Mouse (Mus musculus) left cerebral cortex, adult 2 months (tissue): ENCODE results near the gene Klk1b16. TPM values are rescaled to one million over a fixed set of nuclear protein-coding genes. Genes with fewer than 3 reads are reported as not detected.
"Not testable (repeated sequence)": the region's sequence is repeated elsewhere in the genome, so short reads cannot be mapped to it uniquely, and the experiment has no call there.

Experiments used
- DNase-seq, 2 experiments: peaks; one replicate each; pipeline ENCODE4 v3.0.0; 2021 to 2022; ENCODE audit warnings: low spot score in 2 of 2, mixed read lengths in 1 of 2; ENCODE audit errors: extremely low spot score in 1 of 2
- H3K27ac ChIP-seq: fragments of 200-600 bp; 2 replicates; pipeline ENCODE4 v1.8.1; 2022
- H3K4me3 ChIP-seq: fragments of 200-600 bp; 2 replicates; pipeline ENCODE4 v1.8.1; 2022
- CTCF ChIP-seq: fragments of 200-600 bp; IDR thresholded peaks from 2 replicates; pipeline ENCODE4 v1.8.1; 2022; ENCODE audit warnings: antibody characterized with exemption, mild to moderate bottlenecking, moderate library complexity
- intact Hi-C: fragments of 180-260 bp; cut with DNase I; formaldehyde crosslinking; loops from one replicate; pipeline ENCODE4 v1.15.1; 2025
- long read RNA-seq, 2 experiments: library from polyadenylated mRNA; stranded (forward); transcript quantifications; one replicate each; pipeline ENCODE4 v2.0.0; 2021; ENCODE audit warnings: borderline mapping rate in 2 of 2
- total RNA-seq, 2 experiments: library from RNA; stranded (reverse); gene quantifications; 2 replicates each; pipeline ENCODE4 v1.2.3; 2021

Klk1b16 gene
- total RNA-seq, result not detected
- long read RNA-seq, experiment 1, result 0 reads
- long read RNA-seq, experiment 2, result 0 reads

- no peak for TF ChIP-seq CTCF
- intact Hi-C loops, result no loop called here
- H3K4me3 ChIP-seq, result no peak within 1 kb of the TSS
- no peak within 1 kb of the TSS for H3K27ac ChIP-seq
- no peak for DNase-seq
These were observed at the start of gene Klk1b16 for GRCm38 (mm10) chr7:44136467-44136866. Gene Klk1b16, plus strand, starts transcription at chr7:44136767.

DNA sequence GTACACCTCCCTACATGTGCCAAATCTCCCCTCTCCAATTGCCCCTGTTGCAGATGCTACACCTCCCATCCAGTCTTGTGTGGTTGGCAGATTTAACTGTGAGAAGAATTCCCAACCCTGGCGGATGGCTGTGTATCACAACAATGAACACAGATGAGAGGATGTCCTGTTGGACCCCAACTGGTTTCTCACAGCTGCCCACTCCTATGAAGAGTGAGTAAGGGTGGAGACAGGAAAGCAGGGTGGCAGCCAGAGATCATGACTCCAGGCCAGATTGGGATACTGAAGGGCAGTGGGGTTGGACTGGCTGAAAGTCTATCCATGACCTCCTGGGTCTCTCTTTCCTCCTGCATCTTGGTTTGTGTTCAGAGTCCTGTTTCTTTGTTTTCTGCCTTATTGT lies 40.5 kb upstream of the Klk1b16 start:
- intact Hi-C loops, result no loop called here
- Histone ChIP-seq H3K27ac (no peak overlapping the region), H3K4me3 (no peak overlapping the region)
- DNase-seq, result no peak
- TF ChIP-seq CTCF, result no peak

DNA sequence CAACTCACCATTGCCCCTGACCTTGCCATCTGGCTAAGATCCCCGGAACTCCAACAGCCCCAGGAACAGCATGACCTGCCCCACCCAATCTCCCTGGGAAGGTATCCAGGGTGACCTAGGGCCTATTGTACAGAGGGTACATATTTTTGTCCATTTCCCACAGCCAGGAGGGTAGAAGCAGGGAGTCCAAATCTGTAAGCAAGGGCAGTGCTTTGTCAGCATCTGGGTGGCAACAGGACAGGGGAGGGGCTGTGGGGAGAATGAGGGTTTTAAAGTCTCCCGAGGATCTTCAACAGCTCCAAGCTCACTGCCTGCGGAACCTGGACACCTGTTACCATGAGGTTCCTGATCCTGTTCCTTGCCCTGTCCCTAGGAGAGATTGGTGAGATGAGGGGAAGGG lies 34.5 kb upstream of the Klk1b16 start, which contains the start of gene Klk1b21:
Gene Klk1b21, plus strand, starts transcription at position 301 of the 400 bp plus-strand sequence.
- intact Hi-C loops, DNase-seq, H3K4me3 ChIP-seq, H3K27ac ChIP-seq: not testable (repeated sequence)

DNA sequence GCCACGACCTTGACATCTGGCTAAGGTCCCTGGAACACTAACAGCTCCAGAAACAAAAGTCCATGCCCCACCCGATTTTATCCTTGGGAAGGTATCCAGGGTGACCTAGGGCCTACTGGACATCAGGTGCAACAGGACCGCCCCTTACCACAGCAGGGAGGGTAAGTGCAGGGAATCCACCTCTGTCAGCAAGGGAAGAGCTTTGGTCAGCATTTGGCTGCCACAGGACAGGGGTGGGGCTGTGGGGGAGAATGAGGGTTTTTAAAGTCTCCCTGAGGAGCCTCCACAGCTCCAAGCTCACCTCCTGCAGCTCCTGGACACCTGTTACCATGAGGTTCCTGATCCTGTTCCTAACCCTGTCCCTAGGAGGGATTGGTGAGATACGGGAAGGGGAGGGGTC lies 24.2 kb upstream of the Klk1b16 start, which contains the start of gene Klk1b22:
Gene Klk1b22, plus strand, starts transcription at position 301 of the 400 bp plus-strand sequence.
- no peak within 1 kb of the TSS for H3K4me3 ChIP-seq
- DNase-seq, result no peak
- no peak within 1 kb of the TSS for H3K27ac ChIP-seq
- intact Hi-C loops, result no loop called here
- TF ChIP-seq CTCF, result no peak

DNA sequence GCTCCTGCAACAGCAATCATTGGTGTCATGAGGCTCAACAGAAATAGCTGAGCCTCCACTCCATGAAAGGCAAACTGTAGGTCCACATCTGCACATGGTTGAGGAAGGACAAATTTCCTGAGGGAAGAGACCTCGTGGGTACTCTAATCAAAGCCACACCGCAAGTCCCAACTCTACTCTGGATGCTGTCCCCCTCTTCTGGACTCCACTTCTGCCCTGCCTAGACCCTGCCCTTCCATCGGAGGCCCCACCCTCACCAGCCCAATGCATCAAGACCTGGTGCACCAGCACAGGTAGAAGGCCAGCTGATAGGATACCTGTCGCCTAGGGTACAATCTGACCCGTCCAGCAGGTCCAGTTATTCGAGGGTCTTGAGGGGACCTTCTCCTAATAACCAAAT lies 13.1 kb upstream of the Klk1b16 start:
- TF ChIP-seq CTCF, result no peak
- no peak overlapping the region for H3K4me3 ChIP-seq

DNA sequence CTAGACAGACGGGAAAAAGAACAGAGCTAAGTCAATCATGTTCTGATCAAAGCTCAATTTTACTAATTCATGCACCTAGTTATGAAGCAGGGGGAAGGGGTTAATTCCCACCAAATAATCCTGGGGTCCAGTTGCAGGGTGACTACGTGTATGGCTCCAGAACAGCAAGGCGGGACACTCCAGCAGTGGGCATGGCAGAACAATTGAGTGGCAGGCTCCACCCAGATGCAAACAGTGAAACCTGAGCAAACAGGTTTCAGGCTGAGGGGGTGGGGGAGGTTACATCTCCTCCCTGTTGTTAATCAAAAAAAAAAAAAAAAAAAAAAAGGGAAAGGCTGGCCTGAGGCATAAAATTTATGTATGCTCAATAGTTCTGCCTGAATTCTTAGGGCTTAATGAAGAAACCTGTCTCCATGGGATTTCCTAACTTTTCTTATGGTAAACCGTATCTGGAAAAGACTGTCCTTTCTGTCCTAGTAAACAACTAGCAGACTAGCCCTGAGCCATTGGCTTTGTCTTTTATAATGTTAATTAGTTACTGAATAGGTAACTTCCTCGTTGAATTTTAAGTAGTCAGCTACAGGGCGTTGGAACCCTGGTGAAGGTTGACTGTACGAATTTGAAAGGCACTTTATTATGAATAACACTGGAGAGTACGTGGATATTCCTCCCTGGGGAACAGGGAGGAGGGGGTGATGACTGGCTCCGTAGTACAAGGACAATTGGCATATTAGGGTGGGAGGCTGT lies 42.9 kb downstream of the Klk1b16 start:
- no peak overlapping the region for H3K27ac ChIP-seq
- DNase-seq, result no peak
- intact Hi-C loops, result no loop called here
- no peak overlapping the region for H3K4me3 ChIP-seq
- no peak for TF ChIP-seq CTCF

More for the DNA sequence above, 13.1 kb upstream of the Klk1b16 start:
- DNase-seq, result no peak
- H3K27ac ChIP-seq, result no peak overlapping the region
- intact Hi-C loops, result no loop called here

DNA sequence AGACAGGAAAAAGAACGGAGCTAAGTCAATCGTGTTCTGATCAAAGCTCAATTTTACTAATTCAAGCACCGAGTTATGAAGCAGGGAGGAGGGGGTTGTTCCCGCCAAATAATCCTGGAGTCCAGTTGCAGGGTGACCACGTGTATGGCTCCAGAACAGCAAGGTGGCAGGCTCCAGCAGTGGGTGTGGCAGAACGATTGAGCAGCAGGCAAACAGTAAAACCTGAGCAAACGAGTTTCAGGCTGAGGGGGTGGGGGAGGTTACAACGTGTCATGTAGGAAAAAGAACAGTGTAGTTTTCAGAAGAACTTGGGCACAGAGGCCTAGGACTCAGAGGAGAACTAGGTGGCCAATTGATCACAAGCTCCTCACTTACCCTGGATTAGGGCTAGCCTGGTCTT lies 49.9 kb downstream of the Klk1b16 start:
- H3K27ac ChIP-seq, H3K4me3 ChIP-seq, DNase-seq, intact Hi-C loops: not testable (repeated sequence)

GRCm38 (mm10) chr7:44187936-44188335 lies 51.4 kb downstream of the Klk1b16 start, which contains the start of gene Klk1b24:
Gene Klk1b24, plus strand, starts transcription at chr7:44188236.
- H3K27ac ChIP-seq, intact Hi-C loops, DNase-seq, H3K4me3 ChIP-seq: not testable (repeated sequence)

Other genes starting within 250 kb of the Klk1b16 start
- not detected for gene Klk15, start 203.0 kb upstream of the Klk1b16 start, total RNA-seq
- not detected for gene Klk1b8, start 186.1 kb upstream of the Klk1b16 start, total RNA-seq
- gene Klk1b1, start 170.0 kb upstream of the Klk1b16 start, total RNA-seq, result not detected
- gene Klk1b9, start 160.7 kb upstream of the Klk1b16 start, total RNA-seq, result not detected
- gene Klk1b11, start 140.9 kb upstream of the Klk1b16 start, total RNA-seq, result not detected
- not detected for gene Klk1b26, start 124.6 kb upstream of the Klk1b16 start, total RNA-seq
- gene Klk1b27, start 84.5 kb upstream of the Klk1b16 start, total RNA-seq, result not detected
- gene Klk1b21, start 34.4 kb upstream of the Klk1b16 start, total RNA-seq, result not detected
- not detected for gene Klk1b22, start 24.1 kb upstream of the Klk1b16 start, total RNA-seq
- not detected for gene Klk1b24, start 51.5 kb downstream of the Klk1b16 start, total RNA-seq
- gene Klk1b3, start 61.4 kb downstream of the Klk1b16 start, total RNA-seq, result not detected
- gene Klk1b4, start 70.7 kb downstream of the Klk1b16 start, total RNA-seq, result not detected
- not detected for gene Klk1b5, start 79.2 kb downstream of the Klk1b16 start, total RNA-seq
- gene Klk1, start 88.6 kb downstream of the Klk1b16 start, total RNA-seq, result not detected
- gene Gm36864, start 99.4 kb downstream of the Klk1b16 start, total RNA-seq, result not detected
- gene 1700028J19Rik, start 109.9 kb downstream of the Klk1b16 start, total RNA-seq, result 1 to 10 TPM; 1.2 to 1.3 TPM
- gene 2410002F23Rik, start 110.0 kb downstream of the Klk1b16 start, total RNA-seq, result 10 to 100 TPM; 70.1 to 80.9 TPM
- gene Acp4, start 120.6 kb downstream of the Klk1b16 start, total RNA-seq, result not detected
- not detected for gene Gm15517, start 124.7 kb downstream of the Klk1b16 start, total RNA-seq
- gene Clec11a, start 170.1 kb downstream of the Klk1b16 start, total RNA-seq, result 1 to 10 TPM; 4.3 TPM
- gene Shank1, start 173.5 kb downstream of the Klk1b16 start, total RNA-seq, result 100 to 1,000 TPM; 637 to 705 TPM
- gene Syt3, start 247.3 kb downstream of the Klk1b16 start, total RNA-seq, result 10 to 100 TPM; 59.5 to 63.7 TPM
- gene 1700008O03Rik, start 249.1 kb downstream of the Klk1b16 start, total RNA-seq, result 1 to 10 TPM; 1.5 to 2.7 TPM